ENCODE assay signal across 21 mouse cellular contexts in the genomic region with DNA sequence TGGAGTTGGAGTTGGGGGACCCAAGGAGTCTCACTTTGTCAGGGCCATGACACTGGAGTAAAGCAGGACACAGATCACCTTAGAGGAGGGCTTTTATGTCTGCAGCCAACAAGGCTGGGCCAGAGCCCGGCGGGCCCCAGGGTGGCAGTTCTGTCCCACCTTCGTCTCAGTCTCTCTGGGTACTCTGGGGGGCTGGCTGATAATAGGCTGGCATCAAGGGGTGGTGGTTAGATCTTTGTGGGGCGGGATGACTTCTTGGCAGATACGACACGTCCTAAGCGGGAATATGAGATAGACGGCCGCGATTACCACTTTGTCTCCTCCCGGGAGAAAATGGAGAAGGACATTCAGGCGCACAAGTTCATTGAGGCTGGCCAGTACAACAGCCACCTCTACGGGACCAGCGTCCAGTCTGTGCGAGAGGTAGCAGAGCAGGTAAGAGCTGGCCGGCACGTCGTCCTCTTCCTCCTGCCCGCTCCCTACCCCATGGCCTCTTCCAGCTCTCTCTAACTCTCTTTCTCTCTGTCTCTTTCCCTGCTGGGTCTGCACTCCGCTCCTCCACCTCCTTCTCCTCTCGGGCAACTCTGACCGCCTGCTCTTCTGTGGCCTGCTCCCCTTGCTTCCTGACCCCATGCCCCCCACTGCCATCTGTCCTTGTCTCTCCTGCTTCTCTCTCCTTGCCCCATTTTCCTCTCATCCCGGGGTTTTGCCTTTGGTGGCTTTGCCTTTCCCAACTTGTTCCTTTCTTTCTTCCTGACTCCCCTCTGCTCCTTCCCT. TPM values are rescaled to one million over a fixed set of nuclear protein-coding genes. Genes with fewer than 3 reads are reported as not detected.
"Had no signal": no experiment of that assay in that cellular context is flagged by ENCODE, and none has a peak within 500 bp of the region (broad histone marks: within the 10 kb centered on the region; RNA-seq: fewer than 3 reads in every experiment).

No protein-coding gene starts in this region.

- ATAC-seq: midbrain, embryonic 15.5 days had no signal

- H3K9me3 ChIP-seq: liver, embryonic 13.5 days; midbrain, embryonic 15.5 days had no signal

- DNase-seq: kidney, adult 9 months; kidney, postnatal 14 days; kidney, postnatal 4 days; layer of hippocampus, postnatal 36 days; liver, embryonic 13.5 days; lung, adult 2 months; lung, postnatal 14 days; lung, postnatal 4 days; right cerebral cortex, postnatal 14 days; right cerebral cortex, postnatal 4 days; thymus, adult 2 months; thymus, postnatal 14 days; thymus, postnatal 4 days had no signal

- H3K9ac ChIP-seq: liver, embryonic 13.5 days; midbrain, embryonic 15.5 days had no signal

- H3K4me2 ChIP-seq: liver, embryonic 13.5 days; midbrain, embryonic 15.5 days had no signal

- H3K4me3 ChIP-seq: left cerebral cortex, adult 2 months; liver, embryonic 13.5 days; midbrain, embryonic 15.5 days had no signal

- H3K27me3 ChIP-seq: liver, embryonic 13.5 days; midbrain, embryonic 15.5 days had no signal

- H3K27ac ChIP-seq: left cerebral cortex, adult 2 months; liver, embryonic 13.5 days; midbrain, embryonic 15.5 days; stomach, postnatal 0 days had no signal

- H3K4me1 ChIP-seq: midbrain, embryonic 15.5 days had no signal

RNA-seq across cellular contexts. Expression of a gene that starts 11.4 kb away (rescaled TPM):
- total RNA-seq: megakaryocyte progenitor cell, adult 5-6 weeks; megakaryocyte-erythroid progenitor cell, adult 5-6 weeks had no signal
- polyA plus RNA-seq: lung, embryonic 16.5 days; neural tube, embryonic 14.5 days; stomach, embryonic 14.5 days; thymus, adult 2 months had no signal
